In the genomic region with DNA sequence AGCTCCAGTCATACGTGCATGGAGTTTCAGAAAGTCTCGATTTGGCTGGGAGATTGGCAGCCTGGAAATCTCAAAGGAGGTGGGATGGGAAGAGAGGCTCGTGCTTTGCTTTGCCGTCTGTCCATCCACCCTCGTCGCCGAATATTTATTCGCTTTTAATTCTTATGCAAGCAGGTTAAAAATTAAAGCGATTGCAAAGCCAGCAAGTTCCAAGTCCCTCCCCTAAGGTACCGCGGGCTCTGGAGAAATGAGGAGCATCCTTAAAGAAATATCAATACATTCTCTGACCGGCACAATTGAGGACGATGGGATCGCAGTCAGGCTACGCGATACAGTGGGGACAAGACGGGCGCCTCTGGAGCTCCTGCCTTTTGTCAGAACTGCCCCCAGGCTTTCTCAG, we compare ENCODE assay signal across 10 mouse cellular contexts. TPM values are rescaled to one million over a fixed set of nuclear protein-coding genes. Genes with fewer than 3 reads are reported as not detected.
DNase-seq lines count a peak whose midpoint lies in the region; ATAC-seq lines count a peak whose summit lies in the region.
"Had no signal": no experiment of that assay in that cellular context is flagged by ENCODE, and none has a peak within 500 bp of the region (broad histone marks: within the 10 kb centered on the region; RNA-seq: fewer than 3 reads in every experiment).

No protein-coding gene starts in this region.

- DNase-seq in left cerebral cortex, postnatal 25 days (ENCODE audit: low spot score in 2 of 2): peak; percentile 24 to 37
- DNase-seq in left cerebral cortex, adult 18-20 months (ENCODE audit: low spot score in 2 of 2): no peak
- no peak for DNase-seq in urinary bladder, postnatal 4 days (ENCODE audit: low spot score in 2 of 2)
- DNase-seq in urinary bladder, adult 18-20 months (ENCODE audit: low spot score in 2 of 2): no peak
- DNase-seq in layer of hippocampus, postnatal 14 days (ENCODE audit: low spot score in 2 of 2): no peak

- H3K4me2 ChIP-seq in embryonic facial prominence, embryonic 15.5 days (replicated peaks): peak overlapping the region; percentile 91
- H3K4me2 ChIP-seq in kidney, embryonic 14.5 days (replicated peaks; ENCODE audit: low read depth, low read length): peak overlapping the region; percentile 89
- H3K4me2 ChIP-seq in neural tube, embryonic 15.5 days: peak overlapping the region; percentile 97

- intact Hi-C loops in left cerebral cortex, postnatal 25 days (cut with DNase I): loop anchor here (5.0 to 10.0 kb wide), 3 partner anchors 389 to 827 kb away; partner anchors contain the start of gene Rnf32

- WGBS in embryonic facial prominence, embryonic 15.5 days: under 1% methylated on average over 18 of the region's 18 CpGs
- WGBS in kidney, embryonic 14.5 days: under 1% methylated on average over 18 of the region's 18 CpGs
- under 1% methylated on average over 18 of the region's 18 CpGs for WGBS in neural tube, embryonic 15.5 days

- no peak for ATAC-seq in embryonic facial prominence, embryonic 15.5 days (ENCODE audit: insufficient number of reproducible peaks, low FRiP score, low TSS enrichment, low read depth)
- ATAC-seq in kidney, embryonic 14.5 days (ENCODE audit: low FRiP score, low TSS enrichment): no peak
- ATAC-seq in neural tube, embryonic 15.5 days (ENCODE audit: low FRiP score): no peak
- ATAC-seq: Patski had no signal

- H3K36me3 ChIP-seq in embryonic facial prominence, embryonic 15.5 days: no peaks in the 10 kb centered on the region
- no peaks in the 10 kb centered on the region for H3K36me3 ChIP-seq in kidney, embryonic 14.5 days (ENCODE audit: control insufficient read depth, insufficient read depth, low read length)
- H3K36me3 ChIP-seq in neural tube, embryonic 15.5 days: no peaks in the 10 kb centered on the region

- no peaks in the 10 kb centered on the region for H3K9me3 ChIP-seq in embryonic facial prominence, embryonic 15.5 days (replicated peaks)
- no peaks in the 10 kb centered on the region for H3K9me3 ChIP-seq in kidney, embryonic 14.5 days (ENCODE audit: control insufficient read depth, low read length)
- H3K9me3 ChIP-seq in neural tube, embryonic 15.5 days (replicated peaks): no peaks in the 10 kb centered on the region

- H3K9ac ChIP-seq in embryonic facial prominence, embryonic 15.5 days: no peak overlapping the region
- H3K9ac ChIP-seq in kidney, embryonic 14.5 days (ENCODE audit: low read depth, low read length): peak overlapping the region; percentile 57; the same call in 1 of the 2 replicates
- H3K9ac ChIP-seq in neural tube, embryonic 15.5 days (replicated peaks): peak overlapping the region; percentile 46

- H3K4me3 ChIP-seq in embryonic facial prominence, embryonic 15.5 days (replicated peaks): peak overlapping the region; percentile 50
- peak overlapping the region; percentile 50 for H3K4me3 ChIP-seq in kidney, embryonic 14.5 days (ENCODE audit: low read length)
- peak overlapping the region; percentile 53 for H3K4me3 ChIP-seq in neural tube, embryonic 15.5 days (replicated peaks)
- H3K4me3 ChIP-seq: erythroblast, embryonic 14.5 days had no signal

- H3K27ac ChIP-seq in embryonic facial prominence, embryonic 15.5 days (replicated peaks): no peak overlapping the region
- H3K27ac ChIP-seq in kidney, embryonic 14.5 days (ENCODE audit: low read depth, low read length): no peak overlapping the region
- no peak overlapping the region for H3K27ac ChIP-seq in neural tube, embryonic 15.5 days (replicated peaks)

- H3K27me3 ChIP-seq in embryonic facial prominence, embryonic 15.5 days: peaks cover 100% of the 10 kb centered on the region
- H3K27me3 ChIP-seq in kidney, embryonic 14.5 days (ENCODE audit: control insufficient read depth, insufficient read depth, low read length): peaks cover 91% of the 10 kb centered on the region
- H3K27me3 ChIP-seq in neural tube, embryonic 15.5 days (replicated peaks): peaks cover 98% of the 10 kb centered on the region

- peaks cover 31% of the 10 kb centered on the region for H3K4me1 ChIP-seq in embryonic facial prominence, embryonic 15.5 days
- peaks cover 9% of the 10 kb centered on the region for H3K4me1 ChIP-seq in kidney, embryonic 14.5 days (ENCODE audit: control insufficient read depth, insufficient read depth, low read length)
- peaks cover 48% of the 10 kb centered on the region for H3K4me1 ChIP-seq in neural tube, embryonic 15.5 days

RNA-seq across cellular contexts. Expression of gene Shh, which starts 1.5 kb away (rescaled TPM):
- total RNA-seq in left cerebral cortex, postnatal 25 days (2021): 1 to 10 TPM; 3.1 to 3.5 TPM
- 1 to 10 TPM; 2.8 to 3.7 TPM for total RNA-seq in left cerebral cortex, adult 18-20 months (2021)
- 2.2 and 2.9 TPM in 2 replicates for polyA plus RNA-seq in embryonic facial prominence, embryonic 15.5 days (2015; fragmentation: Nextera tagmentation; extraction: Ambion mirVana)
- polyA plus RNA-seq in kidney, embryonic 14.5 days (2014; fragmentation: Nextera tagmentation; extraction: Ambion mirVana): 0.50 and 0.99 TPM in 2 replicates
- 1.5 and 2.7 TPM in 2 replicates for polyA plus RNA-seq in neural tube, embryonic 15.5 days (2015; fragmentation: Nextera tagmentation; extraction: Ambion mirVana)
- 1 to 10 TPM; 1.4 TPM for total RNA-seq in layer of hippocampus, postnatal 14 days (2021)

Comparison
In these comparisons a context has a peak if more than half of its experiments do, and no peak if none do; other contexts are left out.
1. DNase-seq: peak in left cerebral cortex, postnatal 25 days (2 of 2); none in left cerebral cortex, adult 18-20 months (0 of 2), urinary bladder, postnatal 4 days (0 of 2), urinary bladder, adult 18-20 months (0 of 2) and layer of hippocampus, postnatal 14 days (0 of 2).
2. Peak in every context shown above with its lines, with median percentiles within 50 percentile points of each other: H3K4me2 ChIP-seq and H3K4me3 ChIP-seq.